Mouse (Mus musculus) liver, adult 2 months (tissue): ENCODE data around the gene Gm33543.

ENCODE experiments used
- CTCF ChIP-seq: fragments of 200-500 bp; IDR thresholded peaks from 2 replicates; pipeline ENCODE4 v1.5.1; 2011; ENCODE audit warnings: low read depth, low read length, control low read depth
- POLR2A ChIP-seq: fragments of 200-500 bp; IDR thresholded peaks from 2 replicates; pipeline ENCODE4 v1.6.1; 2011; ENCODE audit warnings: low read length, control low read depth; ENCODE audit not compliant: insufficient read depth; ENCODE audit errors: extremely low read depth

DNA sequence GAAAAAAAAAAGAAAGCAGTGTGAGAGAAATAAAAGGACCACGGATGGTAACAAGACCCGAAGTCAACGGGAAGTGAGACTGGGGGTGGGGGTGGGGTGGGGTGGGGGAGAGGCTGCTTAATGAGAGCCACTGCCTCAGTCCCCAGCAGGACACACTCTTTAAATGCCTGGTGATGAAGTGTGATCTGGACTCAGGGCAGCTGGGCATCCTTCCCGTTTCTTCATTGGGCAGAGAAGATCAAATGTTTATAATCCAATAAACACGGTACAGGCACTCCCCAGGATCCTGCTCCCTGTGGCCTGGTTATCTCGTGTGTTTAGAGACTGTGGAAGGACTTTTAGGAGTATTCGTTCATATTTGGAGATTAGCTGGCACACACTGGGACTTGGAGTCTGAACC lies 57.9 kb downstream of the Gm33543 start:
- TF ChIP-seq CTCF = no peak
- no peak for TF ChIP-seq POLR2A
